Comparison of ENCODE assay signal across 13 mouse cellular contexts in the genomic region with DNA sequence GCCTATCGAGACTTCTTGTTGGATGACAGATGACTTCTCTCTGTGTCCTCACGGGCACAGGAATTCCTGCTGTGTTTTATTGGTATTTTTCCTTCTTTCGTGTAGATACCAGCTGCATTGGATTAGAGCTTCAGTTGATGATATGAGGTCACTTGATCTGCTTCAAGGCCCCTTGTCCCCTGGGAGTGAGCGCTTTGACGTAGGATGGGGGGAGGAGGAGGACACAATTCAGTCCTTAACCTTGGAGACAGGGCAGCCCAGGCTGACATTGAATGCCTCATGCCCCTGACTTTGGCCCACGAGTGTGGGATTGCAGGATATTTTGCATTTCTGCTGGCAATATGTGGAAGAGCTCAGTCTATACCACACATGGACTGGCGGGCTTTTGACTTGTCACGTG. TPM values are rescaled to one million over a fixed set of nuclear protein-coding genes. Genes with fewer than 3 reads are reported as not detected.
DNase-seq lines count a peak whose midpoint lies in the region; ATAC-seq and TF ChIP-seq lines count a peak whose summit lies in the region.
"Had no signal": no experiment of that assay in that cellular context is flagged by ENCODE, and none has a peak within 500 bp of the region (broad histone marks: within the 10 kb centered on the region; RNA-seq: fewer than 3 reads in every experiment).

No protein-coding gene starts in this region.

- H3K27ac ChIP-seq in lung, postnatal 0 days (ENCODE audit: low read length), result no peak overlapping the region
- no peak overlapping the region for H3K27ac ChIP-seq in left cerebral cortex, adult 2 months

- H3K9me3 ChIP-seq in lung, postnatal 0 days (ENCODE audit: low read length), result no peaks in the 10 kb centered on the region

- no peak for ATAC-seq in lung, postnatal 0 days

- no peak for TF ChIP-seq CTCF in lung, postnatal 0 days (IDR thresholded peaks at IDR 0.05)
- no peak for TF ChIP-seq CTCF in left cerebral cortex, adult 2 months (IDR thresholded peaks at IDR 0.05)

- H3K4me2 ChIP-seq in lung, postnatal 0 days (replicated peaks; ENCODE audit: low read depth, low read length), result no peak overlapping the region

- WGBS in lung, postnatal 0 days, result 82% methylated on average over 8 of the region's 8 CpGs

- no peaks in the 10 kb centered on the region for H3K36me3 ChIP-seq in lung, postnatal 0 days (ENCODE audit: insufficient read depth, low read length)

- no peak overlapping the region for H3K4me3 ChIP-seq in lung, postnatal 0 days (ENCODE audit: low read depth, low read length)
- no peak overlapping the region for H3K4me3 ChIP-seq in left cerebral cortex, adult 2 months
- H3K4me3 ChIP-seq: layer of hippocampus, adult 2 months had no signal

- peaks cover 3% of the 10 kb centered on the region; the same call in 1 of the 2 replicates for H3K4me1 ChIP-seq in lung, postnatal 0 days (ENCODE audit: insufficient read depth, low read depth, low read length)

- no peaks in the 10 kb centered on the region for H3K27me3 ChIP-seq in lung, postnatal 0 days (replicated peaks; ENCODE audit: insufficient read depth, low read length)

- H3K9ac ChIP-seq in lung, postnatal 0 days (replicated peaks; ENCODE audit: low read depth), result no peak overlapping the region

- no peak for TF ChIP-seq EP300 in lung, postnatal 0 days (IDR thresholded peaks at IDR 0.05)

- intact Hi-C loops in left cerebral cortex, adult 2 months (cut with DNase I), result no loop called here

- DNase-seq in heart, adult 18-20 months, result peak; percentile 18 to 25
- no peak for DNase-seq in heart, adult 9 months (ENCODE audit: low spot score in 2 of 2)
- peak; percentile 15 for DNase-seq in retina, embryonic 14.5 days (ENCODE audit: low spot score)
- no peak for DNase-seq in retina, postnatal 1 day
- DNase-seq in mesoderm, embryonic 11.5 days (ENCODE audit: low read depth, low spot score), result peak; percentile 31
- DNase-seq in lung, postnatal 0 days (ENCODE audit: low spot score), result no peak
- DNase-seq in left cerebral cortex, adult 2 months (ENCODE audit: extremely low spot score in 1 of 2, low spot score in 2 of 2), result no peak
- DNase-seq: cerebellum, postnatal 36 days; kidney, adult 8-10 months; liver; lung, adult 2 months; right cerebral cortex, adult 18-20 months had no signal

RNA-seq across cellular contexts. Expression of a gene that starts 28.6 kb away (rescaled TPM):
- total RNA-seq in heart, adult 18-20 months (2021), result 10 to 100 TPM; 73.8 to 84.0 TPM
- polyA plus RNA-seq in lung, postnatal 0 days (2015; fragmentation: Nextera tagmentation; extraction: Ambion mirVana), result 105 and 117 TPM in 2 replicates
- 10 to 100 TPM; 61.5 to 68.6 TPM for total RNA-seq in left cerebral cortex, adult 2 months (2021)

RNA-seq across cellular contexts. Expression of a gene that starts 29.0 kb away (rescaled TPM):
- 10 to 100 TPM; 23.2 to 25.9 TPM for total RNA-seq in heart, adult 18-20 months (2021)
- 47.2 and 50.0 TPM in 2 replicates for polyA plus RNA-seq in lung, postnatal 0 days (2015; fragmentation: Nextera tagmentation; extraction: Ambion mirVana)
- 10 to 100 TPM; 13.2 to 15.1 TPM for total RNA-seq in left cerebral cortex, adult 2 months (2021)

Comparison
In these comparisons a context has a peak if more than half of its experiments do, and no peak if none do; other contexts are left out.
1. DNase-seq: peak in heart, adult 18-20 months (2 of 2), retina, embryonic 14.5 days (single experiment) and mesoderm, embryonic 11.5 days (single experiment); none in heart, adult 9 months (0 of 2), retina, postnatal 1 day (single experiment), lung, postnatal 0 days (single experiment) and left cerebral cortex, adult 2 months (0 of 2).